Mouse (Mus musculus): ENCODE data around the gene Taf6l.

GRCm38 (mm10) chr19:8742176-8742575 lies 44.0 kb downstream of the Taf6l start:
- TF ChIP-seq POLR2A (IDR thresholded peaks at IDR 0.05; ENCODE audit: borderline replicate concordance, insufficient read depth, low read length) (no peak), CTCF (IDR thresholded peaks at IDR 0.05; ENCODE audit: borderline replicate concordance, insufficient read depth, low read depth, low read length) (no peak)

All from cerebellum, adult 2 months (tissue).